Mouse (Mus musculus): ENCODE results near the gene Nrl.

DNA sequence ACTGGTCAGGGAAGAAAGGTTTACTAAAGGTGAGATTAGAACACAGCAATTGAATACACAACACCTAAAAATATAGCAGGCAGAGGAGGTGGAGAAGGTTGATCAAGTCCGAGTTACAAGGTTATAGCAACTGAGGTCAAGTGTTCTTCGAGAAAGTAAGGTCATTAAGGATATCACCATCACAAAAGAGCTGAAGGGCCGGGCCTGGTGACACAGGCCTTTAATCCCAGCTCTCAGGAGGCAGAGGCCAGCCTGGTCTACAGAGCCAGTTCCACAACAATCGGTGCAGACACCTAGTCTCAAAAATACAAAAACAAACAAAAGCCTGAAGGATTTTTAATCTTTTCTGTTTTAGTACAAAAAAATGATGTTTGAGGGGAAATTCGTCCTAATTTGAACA lies 26.6 kb upstream of the Nrl start:
- TF ChIP-seq CTCF (IDR thresholded peaks at IDR 0.05; ENCODE audit: low read depth) (no peak), EP300 (IDR thresholded peaks at IDR 0.05; ENCODE audit: low read depth) (no peak)

Data from liver, postnatal 0 days (tissue).